Mouse (Mus musculus) forebrain, embryonic 10.5 days (tissue): ENCODE data around the gene Uncx. TPM values are rescaled to one million over a fixed set of nuclear protein-coding genes. Genes with fewer than 3 reads are reported as not detected.

ENCODE experiments used
- DNase-seq: peaks from one replicate; pipeline ENCODE4 v3.0.0-alpha.2; 2017; ENCODE audit warnings: low spot score; ENCODE audit errors: extremely low spot score
- H3K27ac ChIP-seq: fragments of 300-500 bp; sonication (generic); 2 replicates; pipeline ENCODE4 v1.5.1; 2016; ENCODE audit warnings: mild to moderate bottlenecking
- H3K27me3 ChIP-seq: fragments of 300-500 bp; sonication (generic); 2 replicates; pipeline ENCODE4 v1.6.1; 2016; ENCODE audit warnings: mild to moderate bottlenecking; ENCODE audit not compliant: poor library complexity, severe bottlenecking
- H3K36me3 ChIP-seq: fragments of 300-500 bp; sonication (generic); replicated peaks from 2 replicates; pipeline ENCODE4 v1.6.1; 2016; ENCODE audit warnings: mild to moderate bottlenecking, moderate library complexity
- H3K4me1 ChIP-seq: fragments of 300-500 bp; sonication (generic); 2 replicates; pipeline ENCODE4 v1.6.1; 2016
- H3K4me3 ChIP-seq: fragments of 300-500 bp; sonication (generic); 2 replicates; pipeline ENCODE4 v1.5.1; 2016; ENCODE audit warnings: mild to moderate bottlenecking, moderate library complexity
- H3K9me3 ChIP-seq: fragments of 300-500 bp; sonication (generic); 2 replicates; pipeline ENCODE4 v1.6.1; 2016; ENCODE audit warnings: mild to moderate bottlenecking, moderate library complexity
- WGBS: fragments of 180-500 bp; shearing (Covaris S2); methylation state at CpG from one replicate; pipeline ENCODE4 v1.1.7; 2016; 5-methylcytosine and 5-hydroxymethylcytosine counted together
- polyA plus RNA-seq: library from polyadenylated mRNA; unstranded; fragments of >200 nt; fragmentation: Nextera tagmentation; extraction: Ambion mirVana; gene quantifications from 2 replicates; pipeline ENCODE4 v1.2.1, GENCODE M21; 2016

Uncx gene
- polyA plus RNA-seq, 1 experiment from 2014 or later, result 9.4 TPM

DNA sequence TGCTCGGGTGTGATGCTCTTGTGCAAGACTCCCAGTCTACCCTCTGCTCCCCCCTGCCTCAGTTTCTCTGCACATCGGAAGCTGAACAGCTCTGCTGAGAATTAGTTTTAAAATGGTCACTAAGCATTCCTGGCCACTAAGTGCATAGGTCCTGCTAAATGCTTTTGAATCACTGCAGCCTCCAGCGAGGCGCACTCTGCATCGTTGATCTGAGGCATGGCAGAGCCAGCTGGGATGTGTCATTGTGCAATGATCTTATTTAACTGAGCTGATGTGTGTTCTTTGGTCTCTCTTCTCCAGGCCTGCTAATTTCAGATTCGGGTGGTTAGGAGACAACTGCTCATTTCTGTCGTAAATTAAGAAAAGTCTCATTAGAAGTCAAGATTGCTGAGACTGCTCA lies 14.4 kb upstream of the Uncx start:
- Histone ChIP-seq H3K27me3 (peaks cover 72% of the 10 kb centered on the region), H3K4me3 (no peak overlapping the region), H3K36me3 (no peaks in the 10 kb centered on the region), H3K4me1 (peaks cover 9% of the 10 kb centered on the region), H3K27ac (no peak overlapping the region), H3K9me3 (no peaks in the 10 kb centered on the region)
- 78% methylated on average over 7 of the region's 7 CpGs for WGBS
- DNase-seq, result no peak

DNA sequence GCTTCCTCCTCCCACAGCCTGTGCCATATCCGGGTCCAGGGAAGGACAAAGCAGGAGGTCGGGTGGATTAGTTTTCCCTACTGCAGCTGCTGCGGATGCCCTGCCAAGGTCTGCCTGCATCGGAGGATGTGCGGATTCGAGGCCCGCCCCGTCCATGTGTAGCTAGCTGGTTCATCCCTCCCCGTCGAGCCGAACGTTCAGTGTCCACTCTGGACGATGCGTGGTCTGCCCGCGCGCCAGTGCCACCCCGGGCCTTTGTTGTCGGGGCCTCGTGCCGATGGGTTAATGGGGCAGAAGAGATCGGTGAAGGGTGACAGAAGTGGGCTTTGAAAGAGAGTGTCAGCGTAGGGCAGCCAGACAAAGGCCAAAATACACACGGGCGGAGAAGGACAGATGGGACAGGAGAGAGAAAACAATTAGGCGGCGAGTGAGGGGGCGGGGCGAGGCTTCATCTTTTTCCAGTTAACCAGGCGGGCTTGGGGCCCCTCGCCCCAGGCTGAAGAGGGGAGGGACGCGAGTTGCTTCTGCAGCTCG lies 7.8 kb upstream of the Uncx start:
- Histone ChIP-seq H3K4me1 (peaks cover 63% of the 10 kb centered on the region), H3K27ac (peak overlapping the region; percentile 82)
- peak; percentile 77 for DNase-seq

DNA sequence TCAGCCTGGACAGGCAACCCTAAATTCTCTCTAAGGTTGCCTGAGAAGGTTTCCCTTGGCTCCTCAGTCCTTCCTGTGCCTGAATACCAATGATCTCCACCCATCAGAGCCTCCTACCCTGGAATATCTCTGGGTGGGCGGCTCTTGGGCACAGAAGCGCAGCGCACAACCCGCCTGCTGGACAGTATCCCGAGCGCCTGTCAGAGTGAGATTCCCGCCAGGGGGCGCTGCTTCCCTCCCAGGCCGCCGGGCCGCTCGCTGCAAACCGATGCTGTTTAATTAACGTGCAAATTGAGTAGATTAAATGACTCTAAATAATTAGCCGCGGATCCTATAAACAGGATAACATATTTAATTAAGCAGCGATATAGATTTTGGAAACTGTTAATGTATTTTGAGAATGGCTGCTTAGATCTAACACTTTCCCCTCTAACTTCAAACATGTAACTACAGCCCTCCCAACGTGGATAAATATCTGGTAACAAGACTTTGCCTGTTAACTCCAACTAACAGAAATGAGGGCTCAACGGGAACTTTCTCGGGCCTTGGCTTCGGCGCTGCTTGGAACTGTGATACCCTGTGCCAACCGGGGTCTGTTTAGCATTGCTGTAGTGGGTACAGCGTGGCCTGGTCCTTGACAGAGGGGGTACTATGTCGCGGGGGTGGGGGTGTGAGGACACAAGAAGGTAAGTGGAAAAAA lies 6.9 kb upstream of the Uncx start:
- H3K4me3 ChIP-seq, result peak overlapping the region; percentile 36
- no peaks in the 10 kb centered on the region for H3K9me3 ChIP-seq
- WGBS, result 1% methylated on average over 26 of the region's 26 CpGs
- H3K36me3 ChIP-seq, result no peaks in the 10 kb centered on the region
- H3K27me3 ChIP-seq, result peaks cover 98% of the 10 kb centered on the region
- H3K4me1 ChIP-seq, result peaks cover 72% of the 10 kb centered on the region
- peak; percentile 84 for DNase-seq
- peak overlapping the region; percentile 82 for H3K27ac ChIP-seq

More for the DNA sequence above, 7.8 kb upstream of the Uncx start:
- under 1% methylated on average over 34 of the region's 34 CpGs for WGBS
- Histone ChIP-seq H3K36me3 (no peaks in the 10 kb centered on the region), H3K4me3 (peak overlapping the region; percentile 36), H3K9me3 (no peaks in the 10 kb centered on the region), H3K27me3 (peaks cover 94% of the 10 kb centered on the region)

DNA sequence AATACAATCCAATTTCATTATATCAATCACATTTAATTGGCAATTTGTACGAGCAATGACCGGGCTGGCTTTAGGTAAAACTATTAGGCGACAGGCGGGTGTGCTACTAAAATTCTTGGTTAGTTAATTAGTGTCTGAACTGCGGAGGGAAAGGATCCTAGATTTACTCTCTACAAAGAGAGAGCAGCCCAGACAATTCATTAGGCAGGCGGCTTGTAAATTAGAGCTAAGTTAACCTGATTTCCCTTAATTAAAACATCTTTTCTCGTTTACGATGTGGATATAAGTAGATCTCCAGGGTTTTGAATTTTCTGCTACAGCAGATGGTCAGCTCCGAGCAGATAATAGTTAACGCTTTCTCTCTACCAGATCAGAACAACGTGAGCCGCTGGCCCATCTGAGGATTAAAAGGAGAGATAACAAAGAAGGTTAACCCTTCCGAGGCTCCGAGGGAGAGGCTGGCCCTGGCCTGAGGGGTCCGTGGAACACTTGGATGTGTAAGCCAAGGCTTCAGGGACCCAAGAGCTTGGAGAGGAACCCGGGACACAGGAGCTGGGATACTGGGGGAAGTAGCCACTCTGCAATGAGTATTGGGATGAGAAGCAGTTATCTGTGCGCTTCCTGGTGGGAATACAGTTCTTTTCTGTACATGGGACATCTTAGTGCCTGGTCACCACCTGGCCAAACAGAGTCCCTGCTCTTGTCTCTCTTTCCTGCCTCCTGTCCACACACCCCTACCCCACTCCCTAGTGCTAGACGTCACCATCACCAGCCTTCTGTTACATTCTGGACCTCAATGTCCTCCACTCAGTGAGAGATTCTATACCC lies 6.2 kb upstream of the Uncx start:
- Histone ChIP-seq H3K27me3 (peaks cover 98% of the 10 kb centered on the region), H3K4me1 (peaks cover 73% of the 10 kb centered on the region), H3K4me3 (peak overlapping the region; percentile 15; the same call in 1 of the 2 replicates), H3K9me3 (no peaks in the 10 kb centered on the region), H3K36me3 (no peaks in the 10 kb centered on the region), H3K27ac (peak overlapping the region; percentile 79)
- peak; percentile 50 for DNase-seq
- under 1% methylated on average over 18 of the region's 18 CpGs for WGBS

DNA sequence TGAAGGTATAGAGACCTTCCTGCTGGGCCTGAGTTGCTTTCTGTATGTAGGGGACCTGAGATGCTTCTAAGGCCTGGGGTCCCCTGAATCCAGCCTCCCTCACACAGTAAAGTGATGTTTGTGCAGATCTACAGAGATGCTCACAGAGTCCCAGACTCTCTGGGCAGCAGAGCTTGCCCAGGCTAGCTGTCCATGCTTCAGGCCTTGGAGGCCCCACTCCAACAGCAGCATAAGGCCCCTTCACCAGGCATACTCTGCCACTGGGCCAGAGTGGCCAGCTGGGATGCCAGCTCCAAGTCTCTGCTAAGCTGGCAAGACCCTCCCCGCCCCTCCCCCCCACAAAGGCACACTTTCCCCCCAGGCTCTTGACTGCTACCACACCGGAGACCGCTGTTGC lies 5.6 kb upstream of the Uncx start:
- peaks cover 75% of the 10 kb centered on the region for H3K4me1 ChIP-seq
- peak overlapping the region; percentile 79 for H3K27ac ChIP-seq
- DNase-seq, result no peak
- WGBS, result 5% methylated on average over 3 of the region's 3 CpGs
- no peaks in the 10 kb centered on the region for H3K36me3 ChIP-seq
- peaks cover 98% of the 10 kb centered on the region for H3K27me3 ChIP-seq
- peak overlapping the region; percentile 15; the same call in 1 of the 2 replicates for H3K4me3 ChIP-seq
- H3K9me3 ChIP-seq, result no peaks in the 10 kb centered on the region

DNA sequence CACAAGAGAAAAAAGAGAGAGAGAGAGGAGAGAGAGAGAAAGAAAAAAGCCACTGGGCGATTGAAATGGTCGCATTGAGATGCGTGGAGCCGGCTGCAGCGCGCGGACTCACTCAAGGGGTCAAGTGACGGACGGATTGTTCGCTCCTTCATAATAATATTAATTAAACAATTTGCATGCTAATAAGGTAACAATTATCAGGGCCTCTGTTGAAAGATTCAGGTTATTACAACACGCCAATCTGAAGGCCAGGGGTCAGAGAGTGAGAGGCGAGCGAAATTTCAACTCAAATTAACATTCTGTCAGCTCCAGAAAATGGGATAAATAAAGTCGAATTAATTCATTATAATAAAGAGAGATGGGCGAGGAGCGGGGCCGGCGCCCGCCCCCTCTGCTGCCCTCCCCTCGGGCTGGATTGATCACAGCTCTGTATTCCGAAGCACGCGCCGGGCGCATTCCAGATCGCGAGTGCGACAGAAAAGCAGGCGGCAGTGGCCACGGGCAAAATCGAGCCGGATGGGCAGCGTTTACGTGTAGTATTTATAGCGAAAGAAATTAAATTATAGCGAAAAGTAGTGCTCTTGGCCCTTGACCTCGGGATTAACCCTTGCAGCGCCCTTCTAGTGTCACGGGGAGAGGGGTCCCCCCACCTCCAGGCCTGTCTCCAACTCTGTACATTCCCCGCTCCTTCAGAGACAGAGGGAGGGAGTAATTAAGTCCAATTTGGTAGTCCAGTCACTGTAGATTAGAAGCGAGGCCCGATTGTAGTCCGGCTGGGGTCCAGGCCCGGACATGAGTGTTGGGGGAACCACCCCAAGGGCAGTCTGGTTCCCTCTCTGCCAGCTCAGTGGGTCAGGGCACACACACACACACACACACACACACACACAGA lies 1.9 kb upstream of the Uncx start:
- under 1% methylated on average over 44 of the region's 44 CpGs for WGBS
- no peaks in the 10 kb centered on the region for H3K36me3 ChIP-seq
- H3K4me1 ChIP-seq, result peaks cover 90% of the 10 kb centered on the region
- peaks cover 100% of the 10 kb centered on the region for H3K27me3 ChIP-seq
- no peaks in the 10 kb centered on the region for H3K9me3 ChIP-seq
- DNase-seq, result peak; percentile 59
- H3K27ac ChIP-seq, result peak overlapping the region; percentile 81
- H3K4me3 ChIP-seq, result peak overlapping the region; percentile 38

DNA sequence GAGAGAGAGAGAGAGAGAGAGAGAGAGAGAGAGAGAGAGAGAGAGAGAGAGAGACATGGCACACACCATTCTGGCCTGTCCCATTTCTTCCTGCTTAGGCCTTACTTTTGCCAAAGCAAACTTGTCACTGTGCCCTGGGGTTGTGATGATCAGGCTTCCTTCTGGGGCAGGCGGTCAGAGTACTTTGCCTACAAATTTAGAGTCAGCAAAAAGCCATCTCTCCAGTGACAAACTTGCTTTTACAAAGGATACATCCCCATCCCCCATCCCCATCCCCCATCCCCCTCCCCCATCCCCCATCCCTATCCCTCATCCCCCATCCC lies 1.3 kb upstream of the Uncx start:
- peaks cover 90% of the 10 kb centered on the region for H3K4me1 ChIP-seq
- H3K9me3 ChIP-seq, result no peaks in the 10 kb centered on the region
- 0% methylated on average over 1 of the region's 1 CpGs for WGBS
- H3K4me3 ChIP-seq, result peak overlapping the region; percentile 38; the same call in 1 of the 2 replicates
- DNase-seq, result no peak
- peaks cover 100% of the 10 kb centered on the region for H3K27me3 ChIP-seq
- H3K36me3 ChIP-seq, result no peaks in the 10 kb centered on the region
- no peak overlapping the region for H3K27ac ChIP-seq

DNA sequence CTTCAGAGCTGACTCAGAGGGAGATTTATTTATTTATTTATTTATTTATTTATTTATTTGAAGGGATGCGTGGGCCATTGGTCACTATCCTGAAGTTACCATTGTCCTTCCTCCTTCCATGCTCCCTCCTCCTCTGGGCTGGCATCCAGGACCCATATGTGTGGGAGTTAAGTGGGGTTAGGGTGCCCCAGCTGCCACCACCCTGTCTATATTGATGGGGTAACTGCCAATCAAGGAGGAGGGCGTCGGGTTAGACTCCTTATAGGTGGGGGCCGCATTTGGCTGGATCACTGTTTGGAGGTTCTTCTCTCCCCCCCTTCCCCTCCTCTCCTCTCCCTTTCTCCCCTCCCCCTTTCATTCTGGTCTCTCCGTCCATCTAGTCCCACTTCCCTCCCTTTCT lies 738 bp upstream of the Uncx start:
- Histone ChIP-seq H3K4me3 (no peak overlapping the region), H3K27ac (no peak overlapping the region), H3K9me3 (no peaks in the 10 kb centered on the region), H3K27me3 (peaks cover 100% of the 10 kb centered on the region), H3K36me3 (no peaks in the 10 kb centered on the region), H3K4me1 (peaks cover 90% of the 10 kb centered on the region)
- 0% methylated on average over 5 of the region's 5 CpGs for WGBS
- no peak for DNase-seq

DNA sequence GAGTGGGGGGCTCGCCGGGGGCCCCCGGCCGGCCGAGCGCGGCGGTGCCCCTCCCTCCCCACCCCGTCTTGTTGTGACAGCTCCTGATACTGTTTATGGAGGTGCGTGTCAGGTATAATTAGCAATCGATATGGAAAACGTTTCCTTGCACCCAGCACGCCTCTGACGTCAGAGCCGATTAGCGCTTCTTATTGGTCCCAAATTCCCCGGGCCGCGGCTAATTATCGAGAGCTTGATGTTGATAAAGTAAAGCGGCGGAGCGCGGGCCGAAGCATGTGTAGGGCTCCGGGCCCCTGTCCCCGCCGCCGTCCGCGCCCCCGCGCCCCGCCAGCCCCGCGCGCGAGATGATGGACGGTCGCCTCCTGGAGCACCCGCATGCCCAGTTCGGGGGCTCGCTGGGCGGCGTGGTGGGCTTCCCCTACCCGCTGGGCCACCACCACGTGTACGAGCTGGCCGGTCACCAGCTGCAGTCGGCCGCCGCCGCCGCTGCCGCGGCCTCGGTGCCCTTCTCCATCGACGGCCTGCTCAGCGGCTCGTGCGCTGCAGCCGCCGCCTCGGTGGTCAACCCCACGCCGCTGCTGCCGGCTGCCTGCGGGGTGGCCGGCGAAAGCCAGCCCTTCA lies 466 bp downstream of the Uncx start:
- Histone ChIP-seq H3K27ac (peak overlapping the region; percentile 67), H3K4me3 (peak overlapping the region; percentile 42), H3K27me3 (peaks cover 100% of the 10 kb centered on the region), H3K4me1 (peaks cover 86% of the 10 kb centered on the region), H3K9me3 (no peaks in the 10 kb centered on the region), H3K36me3 (no peaks in the 10 kb centered on the region)
- DNase-seq, result peak; percentile 63
- WGBS, result under 1% methylated on average over 71 of the region's 71 CpGs

DNA sequence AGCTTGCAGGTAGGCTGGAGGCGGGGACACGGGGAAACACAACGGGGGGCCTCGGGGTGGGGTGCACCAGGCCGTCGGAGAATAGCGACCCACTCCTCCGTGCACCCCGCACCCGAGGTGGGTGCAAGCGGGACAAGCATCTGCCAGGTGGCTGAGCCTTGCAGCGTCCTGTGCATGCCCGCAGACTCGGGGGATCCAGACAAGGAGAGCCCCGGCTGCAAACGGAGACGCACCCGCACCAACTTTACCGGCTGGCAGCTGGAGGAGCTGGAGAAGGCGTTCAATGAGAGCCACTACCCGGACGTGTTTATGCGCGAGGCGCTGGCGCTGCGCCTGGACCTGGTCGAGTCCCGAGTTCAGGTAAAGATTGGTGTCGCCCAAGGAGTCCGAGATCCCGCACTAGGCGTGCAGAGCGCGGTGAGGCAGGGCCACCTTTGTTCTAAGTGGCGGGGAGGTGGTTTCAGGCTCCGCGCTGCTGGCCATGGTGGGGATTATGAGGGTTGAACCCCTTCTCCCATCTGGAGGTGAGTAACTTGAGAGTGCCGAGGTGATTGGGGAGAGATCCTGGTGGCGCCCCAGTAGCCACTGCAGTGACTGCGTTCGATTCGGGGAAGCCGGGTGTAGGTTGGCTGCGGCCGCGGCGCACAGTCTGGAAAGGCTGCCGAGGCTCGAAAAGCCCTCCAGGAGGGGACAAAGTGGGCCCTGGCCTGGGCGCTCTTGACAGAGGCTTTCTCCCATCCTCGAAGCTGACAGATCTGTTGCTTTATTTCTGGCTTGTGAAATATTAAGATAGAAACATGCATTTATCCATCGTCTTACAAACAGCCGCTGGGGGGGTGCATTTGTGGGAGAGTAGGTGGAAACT lies 1.2 kb downstream of the Uncx start:
- Histone ChIP-seq H3K4me3 (peak overlapping the region; percentile 42), H3K27me3 (peaks cover 100% of the 10 kb centered on the region), H3K27ac (peak overlapping the region; percentile 67), H3K9me3 (no peaks in the 10 kb centered on the region), H3K36me3 (no peaks in the 10 kb centered on the region), H3K4me1 (peaks cover 86% of the 10 kb centered on the region)
- WGBS, result under 1% methylated on average over 54 of the region's 54 CpGs
- peak; percentile 51 for DNase-seq

DNA sequence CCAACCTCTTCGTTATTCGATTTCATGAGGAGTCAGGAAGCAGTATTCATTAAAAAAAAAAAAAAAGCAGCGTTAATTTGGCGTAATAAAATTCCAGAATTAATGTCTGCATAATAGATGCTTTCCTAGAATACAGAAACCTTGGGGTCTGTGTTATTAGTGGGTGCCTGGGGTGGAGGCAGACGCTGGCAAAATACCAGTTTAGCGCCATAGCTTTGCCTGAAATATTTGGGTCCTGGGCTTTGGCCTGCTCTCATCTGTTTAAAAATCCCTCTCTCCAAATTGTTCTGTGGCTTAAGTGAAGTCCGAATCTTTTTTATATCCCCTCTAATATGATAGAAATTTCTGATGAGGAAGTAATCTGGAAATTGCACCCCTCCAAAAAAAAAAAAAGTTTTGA lies 1.9 kb downstream of the Uncx start:
- peak overlapping the region; percentile 42 for H3K4me3 ChIP-seq
- no peaks in the 10 kb centered on the region for H3K36me3 ChIP-seq
- WGBS, result 2% methylated on average over 7 of the region's 7 CpGs
- no peak overlapping the region for H3K27ac ChIP-seq
- no peaks in the 10 kb centered on the region for H3K9me3 ChIP-seq
- no peak for DNase-seq
- H3K27me3 ChIP-seq, result peaks cover 100% of the 10 kb centered on the region
- H3K4me1 ChIP-seq, result peaks cover 86% of the 10 kb centered on the region
